Mouse (Mus musculus): ENCODE results near the gene Ddah1. TPM values are rescaled to one million over a fixed set of nuclear protein-coding genes. Genes with fewer than 3 reads are reported as not detected.
A peak's percentile ranks its signal among the peaks of the same experiment; 100 is the strongest.

Ddah1 gene
- polyA plus RNA-seq, 1 experiment from 2014 or later, result 17.7 TPM

DNA sequence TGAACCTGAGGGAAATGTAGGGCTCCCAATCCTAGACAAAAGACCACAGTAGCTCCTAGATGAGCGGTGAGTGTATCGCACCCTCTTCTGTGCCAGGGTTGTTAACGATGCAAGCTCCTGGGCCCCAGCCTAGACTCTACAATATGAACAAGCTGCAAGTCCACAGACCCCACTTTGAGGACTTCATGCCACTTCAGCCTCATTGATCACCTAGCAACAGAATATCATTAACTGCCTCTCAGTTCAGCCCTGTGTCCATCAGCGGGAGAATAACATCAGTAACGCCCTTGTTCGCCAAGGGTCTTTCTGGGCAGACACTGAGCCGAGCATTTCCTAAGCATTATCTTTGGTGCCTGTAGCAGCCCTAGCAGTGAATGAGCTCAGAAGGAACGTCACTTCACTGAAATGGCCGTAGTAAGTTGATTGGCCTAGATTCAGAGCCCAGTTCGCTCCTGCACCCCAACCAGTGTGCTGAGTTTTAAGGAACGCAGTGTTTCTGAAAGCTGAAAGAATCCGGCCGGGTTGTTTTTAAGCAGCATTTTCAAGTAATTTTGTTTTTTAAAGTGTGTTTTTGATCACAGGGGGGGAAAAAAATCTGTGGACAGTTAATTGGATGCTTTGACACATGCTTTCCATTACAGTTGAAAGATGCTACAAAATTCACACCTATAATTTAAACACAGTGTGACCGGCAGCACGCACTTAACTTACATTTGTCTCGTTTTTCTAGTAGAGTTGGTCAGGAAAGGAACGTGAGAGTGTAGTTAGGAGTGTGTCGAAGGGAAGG lies 132.1 kb downstream of the Ddah1 start:
- WGBS, result 85% methylated on average over 18 of the region's 18 CpGs
- no peaks in the 10 kb centered on the region for H3K27me3 ChIP-seq (ENCODE audit: control insufficient read depth, insufficient read depth, low read length)
- peaks cover 9% of the 10 kb centered on the region; the same call in 1 of the 2 replicates for H3K4me1 ChIP-seq (ENCODE audit: control insufficient read depth, insufficient read depth, low read length)
- no peak overlapping the region for H3K9ac ChIP-seq (ENCODE audit: low read length)
- no peak overlapping the region for H3K27ac ChIP-seq (ENCODE audit: low read length)
- no peaks in the 10 kb centered on the region for H3K36me3 ChIP-seq (ENCODE audit: control insufficient read depth, insufficient read depth, low read length)
- H3K4me2 ChIP-seq (ENCODE audit: low read depth, low read length), result no peak overlapping the region
- no peak for ATAC-seq (ENCODE audit: insufficient read depth, low FRiP score)
- no peak overlapping the region for H3K4me3 ChIP-seq (replicated peaks; ENCODE audit: low read length)
- H3K9me3 ChIP-seq (replicated peaks; ENCODE audit: control insufficient read depth, low read length), result no peaks in the 10 kb centered on the region

DNA sequence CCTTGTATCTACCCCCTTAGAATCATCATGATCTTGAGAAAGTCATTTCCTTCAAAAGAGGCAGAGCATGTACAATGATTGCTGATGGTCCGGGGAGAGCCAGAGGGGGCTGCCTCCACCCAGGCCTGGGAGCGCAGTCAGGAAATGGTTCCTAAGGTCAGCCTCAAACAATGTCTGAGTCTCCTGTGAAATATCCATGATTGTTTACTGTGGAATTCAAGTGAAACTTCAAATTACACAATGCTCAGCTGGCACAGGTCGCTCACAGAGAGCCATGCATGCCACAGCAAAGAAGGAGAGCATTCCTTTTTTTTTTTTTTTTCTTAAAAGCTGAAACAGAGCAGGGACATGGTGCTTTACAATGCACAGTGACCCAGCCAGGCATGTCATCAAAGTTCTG lies 134.0 kb downstream of the Ddah1 start:
- Histone ChIP-seq H3K9me3 (replicated peaks; ENCODE audit: control insufficient read depth, low read length) (no peaks in the 10 kb centered on the region), H3K27me3 (ENCODE audit: control insufficient read depth, insufficient read depth, low read length) (no peaks in the 10 kb centered on the region), H3K9ac (ENCODE audit: low read length) (no peak overlapping the region), H3K4me1 (ENCODE audit: control insufficient read depth, insufficient read depth, low read length) (no peaks in the 10 kb centered on the region), H3K4me3 (replicated peaks; ENCODE audit: low read length) (no peak overlapping the region), H3K36me3 (ENCODE audit: control insufficient read depth, insufficient read depth, low read length) (no peaks in the 10 kb centered on the region), H3K27ac (ENCODE audit: low read length) (no peak overlapping the region), H3K4me2 (ENCODE audit: low read depth, low read length) (no peak overlapping the region)
- no peak for ATAC-seq (ENCODE audit: insufficient read depth, low FRiP score)
- 62% methylated on average over 3 of the region's 3 CpGs for WGBS

- Histone ChIP-seq H3K9me3 (replicated peaks; ENCODE audit: control insufficient read depth, low read length) (no peaks in the 10 kb centered on the region), H3K4me3 (replicated peaks; ENCODE audit: low read length) (no peak overlapping the region), H3K27me3 (ENCODE audit: control insufficient read depth, insufficient read depth, low read length) (no peaks in the 10 kb centered on the region), H3K4me1 (ENCODE audit: control insufficient read depth, insufficient read depth, low read length) (no peaks in the 10 kb centered on the region), H3K9ac (ENCODE audit: low read length) (no peak overlapping the region), H3K27ac (ENCODE audit: low read length) (no peak overlapping the region), H3K36me3 (ENCODE audit: control insufficient read depth, insufficient read depth, low read length) (no peaks in the 10 kb centered on the region), H3K4me2 (ENCODE audit: low read depth, low read length) (no peak overlapping the region)
- ATAC-seq (ENCODE audit: insufficient read depth, low FRiP score), result no peak
- WGBS, result 75% methylated on average over 12 of the region's 12 CpGs
These were observed 135.7 kb downstream of the Ddah1 start for GRCm38 (mm10) chr3:145894131-145894530.

- H3K4me1 ChIP-seq (ENCODE audit: control insufficient read depth, insufficient read depth, low read length), result no peaks in the 10 kb centered on the region
- H3K27me3 ChIP-seq (ENCODE audit: control insufficient read depth, insufficient read depth, low read length), result no peaks in the 10 kb centered on the region
- ATAC-seq (ENCODE audit: insufficient read depth, low FRiP score), result no peak
- H3K9me3 ChIP-seq (replicated peaks; ENCODE audit: control insufficient read depth, low read length), result no peaks in the 10 kb centered on the region
- no peak overlapping the region for H3K4me2 ChIP-seq (ENCODE audit: low read depth, low read length)
- H3K9ac ChIP-seq (ENCODE audit: low read length), result no peak overlapping the region
- no peaks in the 10 kb centered on the region for H3K36me3 ChIP-seq (ENCODE audit: control insufficient read depth, insufficient read depth, low read length)
- WGBS, result 79% methylated on average over 11 of the region's 11 CpGs
- H3K4me3 ChIP-seq (replicated peaks; ENCODE audit: low read length), result no peak overlapping the region
- H3K27ac ChIP-seq (ENCODE audit: low read length), result no peak overlapping the region
These were observed 139.3 kb downstream of the Ddah1 start for GRCm38 (mm10) chr3:145897749-145898148.

- Histone ChIP-seq H3K36me3 (ENCODE audit: control insufficient read depth, insufficient read depth, low read length) (no peaks in the 10 kb centered on the region), H3K4me3 (replicated peaks; ENCODE audit: low read length) (no peak overlapping the region), H3K4me2 (ENCODE audit: low read depth, low read length) (no peak overlapping the region), H3K9me3 (replicated peaks; ENCODE audit: control insufficient read depth, low read length) (no peaks in the 10 kb centered on the region), H3K27me3 (ENCODE audit: control insufficient read depth, insufficient read depth, low read length) (no peaks in the 10 kb centered on the region), H3K9ac (ENCODE audit: low read length) (no peak overlapping the region), H3K4me1 (ENCODE audit: control insufficient read depth, insufficient read depth, low read length) (no peaks in the 10 kb centered on the region), H3K27ac (ENCODE audit: low read length) (no peak overlapping the region)
- ATAC-seq (ENCODE audit: insufficient read depth, low FRiP score), result no peak
- WGBS, result 73% methylated on average over 8 of the region's 8 CpGs
These were observed 141.4 kb downstream of the Ddah1 start for GRCm38 (mm10) chr3:145899832-145900231.

- ATAC-seq (ENCODE audit: insufficient read depth, low FRiP score), result no peak
- no peak overlapping the region for H3K4me2 ChIP-seq (ENCODE audit: low read depth, low read length)
- H3K4me1 ChIP-seq (ENCODE audit: control insufficient read depth, insufficient read depth, low read length), result no peaks in the 10 kb centered on the region
- H3K36me3 ChIP-seq (ENCODE audit: control insufficient read depth, insufficient read depth, low read length), result no peaks in the 10 kb centered on the region
- H3K27ac ChIP-seq (ENCODE audit: low read length), result no peak overlapping the region
- no peaks in the 10 kb centered on the region for H3K27me3 ChIP-seq (ENCODE audit: control insufficient read depth, insufficient read depth, low read length)
- WGBS, result 90% methylated on average over 8 of the region's 8 CpGs
- H3K9me3 ChIP-seq (replicated peaks; ENCODE audit: control insufficient read depth, low read length), result no peaks in the 10 kb centered on the region
- no peak overlapping the region for H3K4me3 ChIP-seq (replicated peaks; ENCODE audit: low read length)
- H3K9ac ChIP-seq (ENCODE audit: low read length), result no peak overlapping the region
These were observed 145.1 kb downstream of the Ddah1 start for GRCm38 (mm10) chr3:145903530-145903929.

- Histone ChIP-seq H3K27ac (ENCODE audit: low read length) (no peak overlapping the region), H3K4me3 (replicated peaks; ENCODE audit: low read length) (0 out of 2 replicates have a peak overlapping the region, but pooled peaks have one; percentile 6), H3K9me3 (replicated peaks; ENCODE audit: control insufficient read depth, low read length) (no peaks in the 10 kb centered on the region), H3K4me1 (ENCODE audit: control insufficient read depth, insufficient read depth, low read length) (no peaks in the 10 kb centered on the region), H3K9ac (ENCODE audit: low read length) (no peak overlapping the region), H3K4me2 (ENCODE audit: low read depth, low read length) (peak overlapping the region; percentile 14; the same call in 1 of the 2 replicates), H3K27me3 (ENCODE audit: control insufficient read depth, insufficient read depth, low read length) (no peaks in the 10 kb centered on the region), H3K36me3 (ENCODE audit: control insufficient read depth, insufficient read depth, low read length) (no peaks in the 10 kb centered on the region)
- 53% methylated on average over 22 of the region's 22 CpGs for WGBS
- 0 out of 2 replicates have a peak, but pooled peaks have one; percentile 10 for ATAC-seq (ENCODE audit: insufficient read depth, low FRiP score)
These were observed 146.6 kb downstream of the Ddah1 start for GRCm38 (mm10) chr3:145904850-145905776.

DNA sequence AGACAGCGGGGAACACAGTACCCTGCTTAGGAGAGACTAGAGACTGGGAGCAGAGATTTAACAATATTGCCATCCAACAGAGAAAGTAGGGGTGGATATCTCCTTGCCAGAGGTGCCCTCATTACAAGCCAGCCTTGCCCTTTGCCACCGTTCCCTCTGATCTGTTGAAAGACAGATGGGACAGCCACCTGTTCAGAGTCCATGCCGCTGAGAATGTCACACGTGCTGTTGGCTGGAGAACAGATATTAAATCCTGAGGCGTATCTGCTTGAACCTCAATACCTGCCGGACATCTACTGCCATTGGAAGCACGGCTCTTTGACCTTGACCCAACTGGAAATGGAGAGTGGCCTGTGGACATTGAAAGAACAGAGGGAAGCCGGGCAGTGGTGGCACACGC lies 148.1 kb downstream of the Ddah1 start:
- no peaks in the 10 kb centered on the region for H3K36me3 ChIP-seq (ENCODE audit: control insufficient read depth, insufficient read depth, low read length)
- H3K9me3 ChIP-seq (replicated peaks; ENCODE audit: control insufficient read depth, low read length), result no peaks in the 10 kb centered on the region
- no peak overlapping the region for H3K27ac ChIP-seq (ENCODE audit: low read length)
- H3K9ac ChIP-seq (ENCODE audit: low read length), result no peak overlapping the region
- H3K4me2 ChIP-seq (ENCODE audit: low read depth, low read length), result no peak overlapping the region
- H3K27me3 ChIP-seq (ENCODE audit: control insufficient read depth, insufficient read depth, low read length), result no peaks in the 10 kb centered on the region
- no peak overlapping the region for H3K4me3 ChIP-seq (replicated peaks; ENCODE audit: low read length)
- ATAC-seq (ENCODE audit: insufficient read depth, low FRiP score), result no peak
- no peaks in the 10 kb centered on the region for H3K4me1 ChIP-seq (ENCODE audit: control insufficient read depth, insufficient read depth, low read length)
- 86% methylated on average over 9 of the region's 9 CpGs for WGBS

- H3K27me3 ChIP-seq (ENCODE audit: control insufficient read depth, insufficient read depth, low read length), result no peaks in the 10 kb centered on the region
- ATAC-seq (ENCODE audit: insufficient read depth, low FRiP score), result no peak
- H3K4me1 ChIP-seq (ENCODE audit: control insufficient read depth, insufficient read depth, low read length), result no peaks in the 10 kb centered on the region
- no peaks in the 10 kb centered on the region for H3K36me3 ChIP-seq (ENCODE audit: control insufficient read depth, insufficient read depth, low read length)
- H3K4me3 ChIP-seq (replicated peaks; ENCODE audit: low read length), result no peak overlapping the region
- no peak overlapping the region for H3K27ac ChIP-seq (ENCODE audit: low read length)
- no peak overlapping the region for H3K4me2 ChIP-seq (ENCODE audit: low read depth, low read length)
- no peaks in the 10 kb centered on the region for H3K9me3 ChIP-seq (replicated peaks; ENCODE audit: control insufficient read depth, low read length)
- 72% methylated on average over 7 of the region's 7 CpGs for WGBS
- no peak overlapping the region for H3K9ac ChIP-seq (ENCODE audit: low read length)
These were observed 154.0 kb downstream of the Ddah1 start for GRCm38 (mm10) chr3:145912512-145912911.
